19 mouse cellular contexts compared by ENCODE assay signal in genomic region chr17:66057145-66057544, GRCm38 (mm10). TPM values are rescaled to one million over a fixed set of nuclear protein-coding genes. Genes with fewer than 3 reads are reported as not detected.
A peak's percentile ranks its signal among the peaks of the same experiment; 100 is the strongest.
DNase-seq lines count a peak whose midpoint lies in the region; ATAC-seq and TF ChIP-seq lines count a peak whose summit lies in the region.
"Had no signal": no experiment of that assay in that cellular context is flagged by ENCODE, and none has a peak within 500 bp of the region (broad histone marks: within the 10 kb centered on the region; RNA-seq: fewer than 3 reads in every experiment).

No protein-coding gene starts in this region.

- no peak overlapping the region for H3K4me3 ChIP-seq in lung, embryonic 14.5 days (ENCODE audit: low read depth, low read length)
- no peak overlapping the region for H3K4me3 ChIP-seq in lung, embryonic 16.5 days (ENCODE audit: low read length)
- H3K4me3 ChIP-seq in lung, adult 2 months (replicated peaks; ENCODE audit: extremely low read depth, low read depth, low read length), result no peak overlapping the region

- H3K4me2 ChIP-seq in lung, embryonic 14.5 days, result no peak overlapping the region
- no peak overlapping the region for H3K4me2 ChIP-seq in lung, embryonic 16.5 days (ENCODE audit: low read depth, low read length)

- peak; percentile 73 for DNase-seq in lung, embryonic 14.5 days
- DNase-seq in lung, postnatal 25 days (ENCODE audit: low spot score), result no peak
- DNase-seq in lung, adult 2 months, result no peak
- DNase-seq: adrenal gland, adult 2 months; adrenal gland, adult 8-10 months; adrenal gland, postnatal 10 days; adrenal gland, postnatal 14 days; adrenal gland, postnatal 25 days; adrenal gland, postnatal 36 days; B cell, adult 2 months; cerebellum, adult 11 months; cerebellum, adult 11-12 months; cerebellum, adult 18-20 months had no signal

- H3K9me3 ChIP-seq in lung, embryonic 14.5 days (ENCODE audit: low read depth, low read length), result no peaks in the 10 kb centered on the region
- H3K9me3 ChIP-seq in lung, embryonic 16.5 days (ENCODE audit: control insufficient read depth, low read length), result no peaks in the 10 kb centered on the region
- H3K9me3 ChIP-seq: G1E had no signal

- no peak for TF ChIP-seq CTCF in lung, embryonic 14.5 days (IDR thresholded peaks at IDR 0.05; ENCODE audit: low read depth)
- TF ChIP-seq CTCF in lung, adult 2 months (IDR thresholded peaks at IDR 0.05; ENCODE audit: insufficient read depth, low read length), result no peak

- no peaks in the 10 kb centered on the region for H3K36me3 ChIP-seq in lung, embryonic 14.5 days (ENCODE audit: insufficient read depth)
- H3K36me3 ChIP-seq in lung, embryonic 16.5 days (ENCODE audit: control insufficient read depth, insufficient read depth, low read length), result no peaks in the 10 kb centered on the region

- ATAC-seq in lung, embryonic 14.5 days (ENCODE audit: insufficient read depth), result peak; percentile 80; the same call in 1 of the 2 replicates
- ATAC-seq in lung, embryonic 16.5 days (ENCODE audit: low read depth), result peak; percentile 74
- ATAC-seq: activated CD4-positive, CD25-positive, alpha-beta regulatory T cell, adult 4 months; CD4-positive, CD25-positive, alpha-beta regulatory T cell, adult 4 months; Patski had no signal

- no peak overlapping the region for H3K9ac ChIP-seq in lung, embryonic 14.5 days
- no peak overlapping the region for H3K9ac ChIP-seq in lung, embryonic 16.5 days (ENCODE audit: low read length)

- no peaks in the 10 kb centered on the region for H3K27me3 ChIP-seq in lung, embryonic 14.5 days (ENCODE audit: insufficient read depth, low read length)
- H3K27me3 ChIP-seq in lung, embryonic 16.5 days (ENCODE audit: control insufficient read depth, insufficient read depth, low read depth, low read length), result no peaks in the 10 kb centered on the region
- H3K27me3 ChIP-seq: CH12.LX, Patski had no signal

- TF ChIP-seq POLR2A in lung, adult 2 months (IDR thresholded peaks at IDR 0.05; ENCODE audit: borderline replicate concordance, extremely low read depth, low read depth, low read length), result no peak

- no peaks in the 10 kb centered on the region for H3K4me1 ChIP-seq in lung, embryonic 14.5 days (ENCODE audit: insufficient read depth)
- no peaks in the 10 kb centered on the region for H3K4me1 ChIP-seq in lung, embryonic 16.5 days (replicated peaks; ENCODE audit: control insufficient read depth, insufficient read depth, low read length)
- H3K4me1 ChIP-seq in lung, adult 2 months (ENCODE audit: control insufficient read depth, insufficient read depth, low read length), result no peaks in the 10 kb centered on the region; the same call in none of the 2 replicates

- H3K27ac ChIP-seq in lung, embryonic 14.5 days (ENCODE audit: low read depth), result no peak overlapping the region
- H3K27ac ChIP-seq in lung, embryonic 16.5 days (ENCODE audit: low read length), result no peak overlapping the region

- 36% methylated on average over 2 of the region's 2 CpGs for WGBS in lung, embryonic 14.5 days
- 43% methylated on average over 2 of the region's 2 CpGs for whole genome bisulfite sequencing in lung, embryonic 16.5 days
- 75% methylated on average over 2 of the region's 2 CpGs for WGBS in lung, adult 2 months

RNA-seq across cellular contexts. Expression of gene Ankrd12, which starts 19.7 kb away (rescaled TPM):
- polyA plus RNA-seq in lung, embryonic 14.5 days (2014; fragmentation: Nextera tagmentation; extraction: Ambion mirVana), result 17.9 and 19.6 TPM in 2 replicates
- 20.7 and 20.9 TPM in 2 replicates for polyA plus RNA-seq in lung, embryonic 16.5 days (2015; fragmentation: Nextera tagmentation; extraction: Ambion mirVana)
- 5.3 and 5.4 TPM in 2 replicates for polyA plus RNA-seq in lung, adult 2 months (2012; rRNA removed)

RNA-seq across cellular contexts. Expression of gene Ndufv2, which starts 44.2 kb away (rescaled TPM):
- polyA plus RNA-seq in lung, embryonic 14.5 days (2014; fragmentation: Nextera tagmentation; extraction: Ambion mirVana), result 322 and 337 TPM in 2 replicates
- polyA plus RNA-seq in lung, embryonic 16.5 days (2015; fragmentation: Nextera tagmentation; extraction: Ambion mirVana), result 298 and 312 TPM in 2 replicates
- 25.5 and 31.0 TPM in 2 replicates for polyA plus RNA-seq in lung, adult 2 months (2012; rRNA removed)

RNA-seq across cellular contexts. Expression of gene Washc1, which starts 54.2 kb away (rescaled TPM):
- 31.5 and 33.4 TPM in 2 replicates for polyA plus RNA-seq in lung, embryonic 14.5 days (2014; fragmentation: Nextera tagmentation; extraction: Ambion mirVana)
- polyA plus RNA-seq in lung, embryonic 16.5 days (2015; fragmentation: Nextera tagmentation; extraction: Ambion mirVana), result 38.6 and 41.2 TPM in 2 replicates
- polyA plus RNA-seq in lung, adult 2 months (2012; rRNA removed), result 39.5 and 42.6 TPM in 2 replicates
